Mouse (Mus musculus) lung, postnatal 14 days (tissue): Measurements from ENCODE around the gene Sost.

Experiments used
- DNase-seq: peaks from one replicate; pipeline ENCODE4 v3.0.0; 2021

Gene Sost

GRCm38 (mm10) chr11:101937108-101937507 lies 29.7 kb downstream of the Sost start:
- peak; percentile 35 for DNase-seq

- no peak for DNase-seq
Measured at GRCm38 (mm10) chr11:101936421-101936820, 30.4 kb downstream of the Sost start.

- DNase-seq: no peak
Measured at GRCm38 (mm10) chr11:101935743-101936142, 31.1 kb downstream of the Sost start.

- DNase-seq: no peak
Measured at GRCm38 (mm10) chr11:101931978-101932377, 34.8 kb downstream of the Sost start.

- DNase-seq: peak; percentile 54
Measured at GRCm38 (mm10) chr11:101928030-101928762, 38.6 kb downstream of the Sost start.

- no peak for DNase-seq
Measured at GRCm38 (mm10) chr11:101926951-101927589, 39.7 kb downstream of the Sost start.

GRCm38 (mm10) chr11:101925636-101926035 lies 41.2 kb downstream of the Sost start:
- DNase-seq: no peak

GRCm38 (mm10) chr11:101924441-101924976 lies 42.3 kb downstream of the Sost start:
- DNase-seq: no peak

GRCm38 (mm10) chr11:101923988-101924387 lies 42.8 kb downstream of the Sost start:
- DNase-seq: no peak

- DNase-seq: no peak
Measured at GRCm38 (mm10) chr11:101921361-101921952, 45.4 kb downstream of the Sost start.

- peak; percentile 85 for DNase-seq
Measured at GRCm38 (mm10) chr11:101919660-101920059, 47.2 kb downstream of the Sost start.

- no peak for DNase-seq
Measured at GRCm38 (mm10) chr11:101918609-101919008, 48.2 kb downstream of the Sost start.

GRCm38 (mm10) chr11:101916772-101917171 lies 50.0 kb downstream of the Sost start:
- no peak for DNase-seq

GRCm38 (mm10) chr11:101913591-101913990 lies 53.2 kb downstream of the Sost start:
- DNase-seq: no peak
